Mouse (Mus musculus): ENCODE data around the gene Chrm3. TPM values are rescaled to one million over a fixed set of nuclear protein-coding genes. Genes with fewer than 3 reads are reported as not detected.

Chrm3 gene
- total RNA-seq, 2 experiments from 2014 or later: not detected

GRCm38 (mm10) chr13:10023112-10023511 is 337.5 kb downstream of the Chrm3 start:
- ATAC-seq (replicated peaks; ENCODE audit: low FRiP score, poor library complexity, severe bottlenecking): no peak

DNA sequence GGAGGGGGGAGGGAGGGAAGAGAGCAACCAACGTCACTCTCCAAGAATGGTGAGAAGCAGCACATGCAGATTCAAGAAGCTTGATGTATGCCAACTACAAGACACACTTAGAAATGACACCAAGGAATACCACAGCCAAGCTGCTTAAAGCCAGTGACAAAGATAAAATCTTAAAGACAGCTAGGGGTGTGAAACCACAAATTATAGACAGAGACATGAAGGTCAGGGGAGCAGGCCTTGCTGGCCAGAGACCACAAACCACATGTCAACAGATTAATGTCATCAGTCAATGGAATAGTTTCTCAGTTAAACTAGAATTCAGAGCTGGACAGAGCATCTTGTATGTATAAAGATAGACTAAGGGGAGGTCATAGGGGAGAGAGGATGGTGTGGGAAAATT is 341.4 kb downstream of the Chrm3 start:
- no peak for ATAC-seq (replicated peaks; ENCODE audit: low FRiP score, poor library complexity, severe bottlenecking)

DNA sequence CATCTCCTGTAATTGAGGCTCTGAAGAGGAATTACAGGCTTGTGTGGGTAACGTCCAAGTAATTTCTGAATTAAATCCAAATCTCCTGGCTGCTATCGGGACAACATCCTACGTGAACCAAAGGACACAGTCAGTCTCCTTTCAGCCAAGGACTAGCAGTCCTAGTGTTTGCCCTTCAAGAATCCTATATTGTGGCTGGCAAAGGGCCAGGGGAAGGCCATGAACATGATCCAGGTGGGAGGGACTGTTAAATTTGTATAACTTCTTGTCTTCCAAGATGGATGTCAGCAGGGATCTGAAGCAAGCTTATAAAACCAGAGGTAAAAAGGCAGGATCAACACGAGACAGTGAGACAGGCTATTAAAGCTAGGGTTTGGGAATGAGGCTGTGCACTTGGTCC is 357.7 kb downstream of the Chrm3 start:
- no peak for ATAC-seq (replicated peaks; ENCODE audit: low FRiP score, poor library complexity, severe bottlenecking)

GRCm38 (mm10) chr13:9997664-9998328 is 362.9 kb downstream of the Chrm3 start:
- ATAC-seq (replicated peaks; ENCODE audit: low FRiP score, poor library complexity, severe bottlenecking): no peak

DNA sequence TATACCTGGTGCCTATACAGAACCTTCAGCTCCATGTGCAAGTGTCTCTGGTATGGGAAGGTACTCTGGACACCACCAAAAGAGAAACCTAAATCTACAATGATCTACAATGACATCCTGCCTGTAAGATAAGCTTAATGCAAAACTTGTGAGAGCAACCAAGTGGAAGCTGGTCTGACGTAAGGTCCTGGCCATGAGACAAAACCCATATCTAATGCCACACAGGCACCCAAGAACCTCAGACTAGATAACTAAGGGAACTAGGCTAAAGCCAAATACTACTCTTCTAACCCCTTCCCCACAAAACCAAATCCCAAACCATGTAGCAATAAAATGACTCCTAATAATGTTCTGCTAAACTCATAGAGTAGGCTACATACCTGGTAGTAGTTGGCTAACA is 364.8 kb downstream of the Chrm3 start:
- no peak for ATAC-seq (replicated peaks; ENCODE audit: low FRiP score, poor library complexity, severe bottlenecking)

GRCm38 (mm10) chr13:9993571-9993970 is 367.1 kb downstream of the Chrm3 start:
- no peak for ATAC-seq (replicated peaks; ENCODE audit: low FRiP score, poor library complexity, severe bottlenecking)

DNA sequence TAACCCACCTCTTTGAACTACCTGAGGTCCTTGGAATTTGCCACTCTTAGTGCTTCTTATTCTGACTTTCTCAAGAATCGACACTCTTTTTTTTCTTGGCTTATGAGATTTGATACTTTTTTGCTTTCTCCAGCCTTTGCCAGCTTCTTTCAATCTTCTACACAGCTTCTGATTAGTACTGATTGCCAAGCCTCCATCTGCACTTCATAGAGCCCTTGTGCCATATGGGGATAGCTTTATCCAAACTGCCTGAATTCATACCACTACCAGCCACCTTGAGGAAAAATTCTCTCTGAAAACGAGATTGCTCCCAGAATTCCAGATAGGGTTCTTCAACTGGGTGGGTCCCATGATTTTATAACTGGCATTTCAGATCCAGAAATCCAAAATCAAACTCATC is 368.0 kb downstream of the Chrm3 start:
- no peak for ATAC-seq (replicated peaks; ENCODE audit: low FRiP score, poor library complexity, severe bottlenecking)

DNA sequence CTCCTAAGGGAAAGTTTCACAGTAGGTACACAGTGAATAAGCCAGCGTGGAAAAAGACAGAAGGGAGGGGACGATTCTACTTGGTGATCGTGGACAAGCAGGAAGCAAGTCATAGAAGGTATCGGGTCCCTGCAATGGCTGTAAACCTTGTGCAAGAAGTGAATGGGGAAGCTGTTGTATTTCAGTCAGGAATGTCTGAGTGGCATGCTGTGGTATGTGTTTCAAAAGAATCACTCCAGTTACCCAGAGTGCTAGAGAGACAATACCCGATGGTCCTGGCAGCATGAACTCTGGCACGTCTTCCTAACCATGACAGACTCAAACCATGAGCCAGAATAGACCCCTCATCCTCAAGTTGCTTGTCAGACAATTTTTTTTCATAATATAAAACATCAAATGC is 375.0 kb downstream of the Chrm3 start:
- no peak for ATAC-seq (replicated peaks; ENCODE audit: low FRiP score, poor library complexity, severe bottlenecking)

GRCm38 (mm10) chr13:9983293-9983692 is 377.4 kb downstream of the Chrm3 start:
- no peak for ATAC-seq (replicated peaks; ENCODE audit: low FRiP score, poor library complexity, severe bottlenecking)

DNA sequence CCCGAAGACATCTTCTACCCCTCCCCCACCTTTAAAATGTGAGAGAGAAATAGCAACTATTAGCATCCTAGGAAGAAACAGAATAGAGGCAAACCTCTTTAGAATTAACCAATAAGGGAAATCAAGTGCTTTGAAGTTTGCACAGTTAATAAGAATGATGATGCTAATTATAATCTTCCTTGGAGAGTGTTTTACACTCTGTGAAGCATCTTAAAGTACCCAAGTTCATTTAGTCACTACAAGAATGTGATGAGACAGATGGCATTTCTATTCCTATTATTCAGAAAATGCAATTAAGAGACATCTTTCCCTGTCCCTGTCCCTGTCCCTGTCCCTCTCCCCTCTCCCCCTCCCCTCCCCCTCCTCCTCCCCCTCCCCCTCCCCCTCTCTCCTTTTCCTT is 382.9 kb downstream of the Chrm3 start:
- no peak for ATAC-seq (replicated peaks; ENCODE audit: low FRiP score, poor library complexity, severe bottlenecking)

DNA sequence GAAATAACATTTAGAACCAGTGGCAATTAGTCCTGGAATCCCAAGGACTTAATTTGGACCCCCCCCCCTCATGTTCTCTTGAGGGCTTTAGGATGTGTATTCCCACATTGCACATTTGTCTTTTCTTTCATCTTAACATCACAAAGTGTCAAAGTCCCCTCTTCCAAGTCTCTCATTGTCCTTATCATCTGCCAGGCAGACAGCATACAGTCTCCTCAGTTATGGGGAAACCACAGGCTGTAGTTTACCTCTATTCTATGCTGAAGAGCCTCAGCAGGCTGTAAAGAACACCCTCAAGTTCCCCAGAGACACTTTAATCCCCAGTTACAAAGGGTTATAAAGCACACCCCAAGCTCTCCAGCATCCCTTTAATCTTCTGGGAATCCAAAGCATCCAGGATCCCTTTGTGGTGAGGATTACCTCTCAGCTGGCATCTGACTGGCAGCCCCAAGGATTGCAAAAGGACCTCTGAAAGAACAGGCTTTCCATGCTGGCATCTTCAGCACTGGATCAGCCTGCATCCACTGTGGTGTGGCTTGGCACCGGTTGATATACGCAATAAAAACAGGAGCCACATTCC is 386.8 kb downstream of the Chrm3 start:
- ATAC-seq (replicated peaks; ENCODE audit: low FRiP score, poor library complexity, severe bottlenecking): no peak

- no peak for ATAC-seq (replicated peaks; ENCODE audit: low FRiP score, poor library complexity, severe bottlenecking)
These were observed 388.8 kb downstream of the Chrm3 start for GRCm38 (mm10) chr13:9971845-9972244.

DNA sequence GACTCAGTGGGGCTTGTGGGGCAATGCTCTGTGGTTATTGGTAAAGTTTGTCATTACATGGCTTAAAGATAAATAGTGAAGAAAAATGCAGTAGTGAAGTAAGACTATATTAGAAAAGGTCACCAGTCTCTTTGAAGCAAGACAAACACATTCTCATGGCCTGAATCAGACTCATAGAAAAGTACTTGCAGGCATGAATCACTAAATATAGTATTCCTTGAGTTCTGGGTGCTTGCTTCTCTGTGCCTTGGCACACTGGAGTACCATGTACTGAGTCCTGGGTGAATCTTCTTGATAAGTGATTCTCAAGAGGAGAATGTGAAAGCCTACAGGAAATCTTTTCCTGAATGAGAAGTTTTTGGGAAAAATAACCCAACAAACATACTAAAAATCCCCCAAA is 408.0 kb downstream of the Chrm3 start:
- ATAC-seq (replicated peaks; ENCODE audit: low FRiP score, poor library complexity, severe bottlenecking): no peak

- no peak for ATAC-seq (replicated peaks; ENCODE audit: low FRiP score, poor library complexity, severe bottlenecking)
These were observed 409.3 kb downstream of the Chrm3 start for GRCm38 (mm10) chr13:9951376-9951775.

DNA sequence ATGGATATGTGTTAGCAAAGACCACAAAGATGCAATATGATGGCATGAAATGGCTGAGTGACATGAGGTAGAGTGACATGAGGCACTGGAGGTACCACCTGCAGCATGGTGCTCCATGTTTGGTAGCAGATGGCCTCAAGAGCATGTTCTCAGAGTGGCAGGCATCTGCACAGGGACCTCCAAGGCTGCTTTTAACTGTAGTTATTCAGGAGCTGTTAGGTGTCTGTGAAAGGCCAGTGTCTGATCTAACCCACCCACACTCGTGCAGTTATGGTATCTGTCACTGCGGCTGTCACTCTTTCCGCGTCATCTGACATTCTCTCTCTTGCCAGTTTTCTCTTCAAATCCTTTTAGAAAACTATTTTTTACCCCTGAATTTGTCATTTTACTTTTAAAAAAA is 411.6 kb downstream of the Chrm3 start:
- ATAC-seq (replicated peaks; ENCODE audit: low FRiP score, poor library complexity, severe bottlenecking): no peak

DNA sequence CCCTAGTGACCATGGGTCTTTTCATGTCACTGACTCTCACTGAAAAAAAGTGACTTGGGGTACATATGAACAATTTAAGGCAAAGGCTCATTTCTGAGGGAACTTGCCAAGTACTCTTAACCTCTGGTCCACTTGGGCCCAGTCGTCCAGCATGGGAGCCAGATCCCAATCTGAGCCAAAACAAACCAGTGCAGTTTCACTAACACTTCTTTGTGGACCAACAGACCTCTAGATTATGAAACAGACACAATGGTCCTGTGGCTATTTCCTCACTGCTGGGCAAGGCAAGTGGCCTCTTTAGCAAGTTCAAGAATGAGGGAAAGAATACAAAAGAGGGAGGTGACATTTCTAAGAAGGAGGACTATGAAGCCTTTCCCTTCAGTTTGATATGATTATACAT is 420.5 kb downstream of the Chrm3 start:
- no peak for ATAC-seq (replicated peaks; ENCODE audit: low FRiP score, poor library complexity, severe bottlenecking)

- ATAC-seq (replicated peaks; ENCODE audit: low FRiP score, poor library complexity, severe bottlenecking): no peak
These were observed 421.7 kb downstream of the Chrm3 start for GRCm38 (mm10) chr13:9938798-9939485.

GRCm38 (mm10) chr13:9932714-9933113 is 427.9 kb downstream of the Chrm3 start:
- no peak for ATAC-seq (replicated peaks; ENCODE audit: low FRiP score, poor library complexity, severe bottlenecking)

DNA sequence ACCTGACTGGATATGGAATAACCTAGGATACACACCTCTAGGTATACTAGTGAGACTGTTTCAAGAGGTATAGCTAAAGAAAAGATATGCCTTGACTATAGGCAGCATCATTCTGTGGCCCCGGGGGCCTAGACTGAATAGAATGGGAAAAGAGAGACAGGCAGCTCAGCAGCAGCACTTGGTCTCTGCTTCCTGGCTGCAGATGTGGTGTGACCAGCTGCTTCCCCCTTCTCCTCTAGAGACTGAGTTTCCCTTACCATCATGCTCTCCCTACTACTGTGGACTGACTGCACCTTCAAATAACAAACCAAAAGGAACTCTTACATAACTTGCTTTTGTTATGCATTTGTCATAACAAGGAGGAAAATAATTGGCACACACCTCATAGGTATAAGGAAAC is 430.0 kb downstream of the Chrm3 start:
- no peak for ATAC-seq (replicated peaks; ENCODE audit: low FRiP score, poor library complexity, severe bottlenecking)

DNA sequence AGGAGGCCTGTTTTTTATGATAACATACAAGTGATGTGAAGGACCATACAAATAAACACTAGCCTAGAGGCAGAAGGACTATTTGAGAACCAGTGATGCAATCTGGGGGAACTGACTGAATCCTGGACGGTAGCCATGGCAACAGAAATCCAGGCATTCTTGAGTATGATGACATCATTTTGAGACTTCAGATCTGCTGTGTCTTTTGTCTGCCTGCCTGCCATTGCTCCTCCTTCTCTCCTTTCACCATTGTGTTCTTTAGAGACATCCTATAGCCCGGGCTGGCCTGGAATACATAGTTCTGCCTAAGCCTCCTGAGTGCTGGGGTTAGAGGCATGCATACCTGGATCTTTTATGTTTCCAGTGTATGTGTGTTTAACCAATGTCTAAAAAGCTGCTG is 430.7 kb downstream of the Chrm3 start:
- no peak for ATAC-seq (replicated peaks; ENCODE audit: low FRiP score, poor library complexity, severe bottlenecking)

DNA sequence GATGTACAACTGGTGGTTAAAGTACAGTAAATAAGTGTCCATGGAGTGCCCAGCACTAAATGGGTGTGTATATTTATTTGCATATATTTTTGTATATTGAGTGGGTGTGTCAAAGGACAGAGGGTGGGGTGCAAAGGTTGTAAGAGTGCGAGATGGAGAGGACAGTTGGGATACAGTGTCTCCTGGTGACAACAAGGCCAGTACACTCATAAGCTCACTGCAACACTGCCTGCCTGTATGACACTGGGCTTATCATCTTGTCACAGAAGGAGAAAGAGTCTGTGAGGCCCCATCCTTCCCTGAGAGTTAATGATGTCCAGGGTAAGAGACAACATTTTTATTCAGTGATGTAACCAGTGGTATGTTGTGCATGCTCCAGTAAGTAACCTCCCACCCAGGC is 439.5 kb downstream of the Chrm3 start:
- ATAC-seq (replicated peaks; ENCODE audit: low FRiP score, poor library complexity, severe bottlenecking): no peak

All from erythroid progenitor cell, adult 5-6 weeks (primary cell).